Mouse (Mus musculus) kidney, adult 2 months (tissue): ENCODE measurements around the gene Aloxe3. TPM values are rescaled to one million over a fixed set of nuclear protein-coding genes. Genes with fewer than 3 reads are reported as not detected.
A peak's percentile ranks its signal among the peaks of the same experiment; 100 is the strongest.

Source experiments
- DNase-seq: peaks from one replicate; pipeline ENCODE4 v3.0.0; 2021
- H3K27ac ChIP-seq: fragments of 200-500 bp; 2 replicates; pipeline ENCODE4 v1.5.1; 2012; ENCODE audit warnings: low read depth, low read length, control low read depth, inconsistent platforms; ENCODE audit not compliant: insufficient read depth
- H3K27me3 ChIP-seq: fragments of 200-500 bp; replicated peaks from 2 replicates; pipeline ENCODE4 v1.6.1; 2012; ENCODE audit warnings: mild to moderate bottlenecking, moderate library complexity, low read length, inconsistent platforms; ENCODE audit not compliant: control insufficient read depth, insufficient read depth
- H3K36me3 ChIP-seq: fragments of 200-500 bp; 2 replicates; pipeline ENCODE4 v1.6.1; 2012; ENCODE audit warnings: mild to moderate bottlenecking, moderate library complexity, low read length, inconsistent platforms; ENCODE audit not compliant: control insufficient read depth, insufficient read depth
- H3K4me1 ChIP-seq: fragments of 200-500 bp; 2 replicates; pipeline ENCODE4 v1.6.1; 2011; ENCODE audit warnings: low read length; ENCODE audit not compliant: control insufficient read depth, insufficient read depth
- H3K4me3 ChIP-seq: fragments of 200-500 bp; 2 replicates; pipeline ENCODE4 v1.5.1; 2011; ENCODE audit warnings: mild to moderate bottlenecking, low read depth, low read length, control low read depth; ENCODE audit not compliant: insufficient read depth
- CTCF ChIP-seq: fragments of 200-500 bp; conservative IDR thresholded peaks from 2 replicates; pipeline ENCODE4 v1.5.1; 2011; ENCODE audit warnings: low read depth, mild to moderate bottlenecking, control low read depth, low read length, moderate library complexity, mixed read lengths; ENCODE audit not compliant: insufficient read depth, insufficient read length
- POLR2A ChIP-seq: fragments of 200-500 bp; IDR thresholded peaks from one replicate; pipeline ENCODE4 v1.6.1; 2011; ENCODE audit warnings: low read depth, low read length, control low read depth
- WGBS: fragments of 180-500 bp; shearing (Covaris S2); methylation state at CpG from one replicate; pipeline ENCODE4 v1.1.7; 2018; 5-methylcytosine and 5-hydroxymethylcytosine counted together
- polyA plus RNA-seq: library from polyadenylated mRNA; depleted of rRNA; stranded (reverse); fragments of >200 nt; gene quantifications from 2 replicates; pipeline ENCODE4 v1.2.3, GENCODE M21; 2012; rRNA removed

Gene Aloxe3
- polyA plus RNA-seq, 1 experiment, result 0.39 TPM

GRCm38 (mm10) chr11:69185936-69186335 is 60.2 kb downstream of the Aloxe3 start:
- Histone ChIP-seq H3K4me1 (no peaks in the 10 kb centered on the region), H3K4me3 (no peak overlapping the region), H3K27ac (no peak overlapping the region), H3K27me3 (no peaks in the 10 kb centered on the region), H3K36me3 (no peaks in the 10 kb centered on the region)
- no peak for DNase-seq
- WGBS, result 82% methylated on average over 6 of the region's 6 CpGs
- no peak for TF ChIP-seq POLR2A
- TF ChIP-seq CTCF, result no peak

GRCm38 (mm10) chr11:69192840-69193239 is 67.1 kb downstream of the Aloxe3 start:
- Histone ChIP-seq H3K27ac (no peak overlapping the region), H3K4me3 (no peak overlapping the region), H3K36me3 (no peaks in the 10 kb centered on the region), H3K27me3 (no peaks in the 10 kb centered on the region), H3K4me1 (no peaks in the 10 kb centered on the region)
- no peak for TF ChIP-seq POLR2A
- TF ChIP-seq CTCF, result peak; percentile 71
- WGBS, result 2% methylated on average over 1 of the region's 1 CpGs
- peak; percentile 30 for DNase-seq

GRCm38 (mm10) chr11:69196766-69197165 is 71.1 kb downstream of the Aloxe3 start:
- 11% methylated on average over 5 of the region's 5 CpGs for WGBS
- no peak for DNase-seq

GRCm38 (mm10) chr11:69197194-69197593 is 71.5 kb downstream of the Aloxe3 start:
- H3K4me3 ChIP-seq, result peak overlapping the region; percentile 7; the same call in 1 of the 2 replicates
- H3K36me3 ChIP-seq, result no peaks in the 10 kb centered on the region
- no peak overlapping the region for H3K27ac ChIP-seq
- TF ChIP-seq CTCF (no peak), POLR2A (no peak)
- H3K27me3 ChIP-seq, result no peaks in the 10 kb centered on the region
- no peak for DNase-seq
- 3% methylated on average over 14 of the region's 14 CpGs for WGBS
- H3K4me1 ChIP-seq, result no peaks in the 10 kb centered on the region

More at GRCm38 (mm10) chr11:69196766-69197165, 71.1 kb downstream of the Aloxe3 start:
- Histone ChIP-seq H3K4me1 (no peaks in the 10 kb centered on the region), H3K36me3 (no peaks in the 10 kb centered on the region), H3K27me3 (no peaks in the 10 kb centered on the region), H3K27ac (no peak overlapping the region), H3K4me3 (no peak overlapping the region)
- TF ChIP-seq POLR2A, result no peak
- TF ChIP-seq CTCF, result no peak; the same call in 1 of the 2 replicates

GRCm38 (mm10) chr11:69197743-69198142 is 72.0 kb downstream of the Aloxe3 start, which contains the start of gene Alox8:
TSS of gene Alox8 (minus strand) at chr11:69197843.
- Histone ChIP-seq H3K4me3 (peak within 1 kb of the TSS; percentile 7; the same call in 1 of the 2 replicates), H3K36me3 (no peaks in the 10 kb centered on the region), H3K4me1 (no peaks in the 10 kb centered on the region), H3K27me3 (no peaks in the 10 kb centered on the region), H3K27ac (no peak within 1 kb of the TSS)
- 33% methylated on average over 6 of the region's 6 CpGs for WGBS
- no peak for DNase-seq
- TF ChIP-seq CTCF (no peak), POLR2A (no peak)

Other genes with a start within 250 kb of the Aloxe3 start
- 0.07 and 0.13 TPM in 2 replicates for gene Rnf222, start 237.3 kb upstream of the Aloxe3 start, polyA plus RNA-seq
- gene Rpl26, start 224.3 kb upstream of the Aloxe3 start, polyA plus RNA-seq, result 1,040 and 1,128 TPM in 2 replicates
- 0.33 and 0.46 TPM in 2 replicates for gene Odf4, start 198.8 kb upstream of the Aloxe3 start, polyA plus RNA-seq
- 38.2 and 44.7 TPM in 2 replicates for gene Arhgef15, start 168.4 kb upstream of the Aloxe3 start, polyA plus RNA-seq
- 38.9 and 46.2 TPM in 2 replicates for gene Slc25a35, start 157.8 kb upstream of the Aloxe3 start, polyA plus RNA-seq
- 43.0 and 43.9 TPM in 2 replicates for gene Rangrf, start 150.7 kb upstream of the Aloxe3 start, polyA plus RNA-seq
- gene Pfas, start 117.4 kb upstream of the Aloxe3 start, polyA plus RNA-seq, result 17.2 and 18.4 TPM in 2 replicates
- gene Ctc1, start 110.0 kb upstream of the Aloxe3 start, polyA plus RNA-seq, result 30.1 and 31.4 TPM in 2 replicates
- 1.7 TPM in 2 replicates for gene Aurkb, start 80.2 kb upstream of the Aloxe3 start, polyA plus RNA-seq
- gene Borcs6, start 66.2 kb upstream of the Aloxe3 start, polyA plus RNA-seq, result 14.8 and 15.6 TPM in 2 replicates
- 41.7 and 48.0 TPM in 2 replicates for gene Tmem107, start 55.1 kb upstream of the Aloxe3 start, polyA plus RNA-seq
- gene Vamp2, start 37.4 kb upstream of the Aloxe3 start, polyA plus RNA-seq, result 102 and 106 TPM in 2 replicates
- gene Per1, start 30.7 kb upstream of the Aloxe3 start, polyA plus RNA-seq, result 13.5 and 14.7 TPM in 2 replicates
- 0.18 and 0.19 TPM in 2 replicates for gene Hes7, start 5.5 kb upstream of the Aloxe3 start, polyA plus RNA-seq
- 0.74 and 0.79 TPM in 2 replicates for gene 9130213A22Rik, start 3.3 kb upstream of the Aloxe3 start, polyA plus RNA-seq
- gene Alox12b, start 31.1 kb downstream of the Aloxe3 start, polyA plus RNA-seq, result 0.27 TPM in 2 replicates
- 0.05 and 0.08 TPM in 2 replicates for gene Alox8, start 71.9 kb downstream of the Aloxe3 start, polyA plus RNA-seq
- gene Gucy2e, start 111.1 kb downstream of the Aloxe3 start, polyA plus RNA-seq, result 0.02 TPM in 1 of 2 replicates, not detected in the other
- 4.6 and 5.7 TPM in 2 replicates for gene Cntrob, start 197.9 kb downstream of the Aloxe3 start, polyA plus RNA-seq
- 57.9 and 72.3 TPM in 2 replicates for gene Trappc1, start 198.1 kb downstream of the Aloxe3 start, polyA plus RNA-seq
- gene Kcnab3, start 200.4 kb downstream of the Aloxe3 start, polyA plus RNA-seq, result 1.2 and 1.3 TPM in 2 replicates
- 1.5 and 2.1 TPM in 2 replicates for gene Rnf227, start 214.6 kb downstream of the Aloxe3 start, polyA plus RNA-seq
- gene Chd3, start 243.5 kb downstream of the Aloxe3 start, polyA plus RNA-seq, result 168 and 175 TPM in 2 replicates